Mouse (Mus musculus): Measurements from ENCODE around the gene Nr2c2ap. TPM values are rescaled to one million over a fixed set of nuclear protein-coding genes. Genes with fewer than 3 reads are reported as not detected.

The Nr2c2ap gene
- polyA plus RNA-seq, 1 experiment, result 38.0 TPM

DNA sequence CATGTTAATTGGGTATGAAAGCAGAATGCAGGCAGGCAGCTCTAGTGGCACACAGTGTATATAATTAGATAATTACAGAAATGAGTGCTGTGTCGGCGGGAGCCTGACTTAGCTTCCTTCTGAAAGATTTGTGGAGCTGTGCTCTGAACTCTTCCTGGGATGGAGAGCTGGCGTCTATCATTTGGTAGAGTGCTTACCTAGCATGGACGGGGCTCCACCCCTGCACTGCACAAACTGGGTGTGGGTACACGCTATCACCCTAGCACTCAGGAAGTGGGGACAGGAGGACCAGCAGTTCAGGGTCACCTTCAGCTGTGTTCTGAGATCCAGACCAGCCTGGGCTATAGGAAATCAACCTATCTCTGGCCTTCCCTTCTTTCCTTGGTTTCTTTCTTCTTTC, 42.2 kb downstream of the Nr2c2ap start:
- TF ChIP-seq EP300 (IDR thresholded peaks at IDR 0.05; ENCODE audit: insufficient read depth, low read depth, low read length) (no peak), POLR2A (IDR thresholded peaks at IDR 0.05; ENCODE audit: insufficient read depth, low read length) (no peak), CTCF (IDR thresholded peaks at IDR 0.05; ENCODE audit: low read depth, low read length) (no peak)
- no peak overlapping the region for H3K9ac ChIP-seq (ENCODE audit: low read depth, poor library complexity, severe bottlenecking)
- H3K4me1 ChIP-seq (ENCODE audit: control insufficient read depth, insufficient read depth, low read length), result peaks cover 2% of the 10 kb centered on the region
- H3K36me3 ChIP-seq (ENCODE audit: control insufficient read depth, insufficient read depth, low read length, poor library complexity, severe bottlenecking), result peaks cover 2% of the 10 kb centered on the region
- H3K9me3 ChIP-seq (replicated peaks; ENCODE audit: control insufficient read depth, insufficient read depth, low read length, poor library complexity, severe bottlenecking), result no peaks in the 10 kb centered on the region
- no peak overlapping the region for H3K4me3 ChIP-seq (ENCODE audit: low read depth, low read length)
- no peaks in the 10 kb centered on the region for H3K27me3 ChIP-seq (ENCODE audit: control insufficient read depth, insufficient read depth, low read length, poor library complexity, severe bottlenecking)
- H3K27ac ChIP-seq (ENCODE audit: insufficient read depth, low read length), result no peak overlapping the region

DNA sequence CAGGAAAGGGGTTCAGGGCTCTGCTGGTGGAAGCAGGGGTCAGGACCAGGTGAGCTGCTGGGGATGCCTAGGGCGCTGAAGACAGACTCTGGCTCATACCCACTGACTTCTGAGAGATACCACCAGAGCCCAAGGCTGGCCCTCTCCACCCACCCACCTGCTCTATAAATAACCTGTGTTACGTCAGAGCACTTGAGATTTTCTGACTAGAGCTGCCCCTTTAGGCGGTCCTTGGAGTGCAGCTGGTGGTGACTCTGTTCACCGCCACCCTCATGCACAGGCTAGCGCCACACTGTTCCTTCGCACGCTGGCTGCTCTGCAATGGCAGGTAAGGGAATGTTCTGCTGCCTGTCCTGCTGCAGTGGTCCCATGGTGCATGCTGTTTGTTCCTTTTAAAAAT, 42.9 kb downstream of the Nr2c2ap start:
- no peaks in the 10 kb centered on the region for H3K27me3 ChIP-seq (ENCODE audit: control insufficient read depth, insufficient read depth, low read length, poor library complexity, severe bottlenecking)
- TF ChIP-seq CTCF (IDR thresholded peaks at IDR 0.05; ENCODE audit: low read depth, low read length) (no peak), EP300 (IDR thresholded peaks at IDR 0.05; ENCODE audit: insufficient read depth, low read depth, low read length) (no peak), POLR2A (IDR thresholded peaks at IDR 0.05; ENCODE audit: insufficient read depth, low read length) (no peak)
- H3K9ac ChIP-seq (ENCODE audit: low read depth, poor library complexity, severe bottlenecking), result no peak overlapping the region

DNA sequence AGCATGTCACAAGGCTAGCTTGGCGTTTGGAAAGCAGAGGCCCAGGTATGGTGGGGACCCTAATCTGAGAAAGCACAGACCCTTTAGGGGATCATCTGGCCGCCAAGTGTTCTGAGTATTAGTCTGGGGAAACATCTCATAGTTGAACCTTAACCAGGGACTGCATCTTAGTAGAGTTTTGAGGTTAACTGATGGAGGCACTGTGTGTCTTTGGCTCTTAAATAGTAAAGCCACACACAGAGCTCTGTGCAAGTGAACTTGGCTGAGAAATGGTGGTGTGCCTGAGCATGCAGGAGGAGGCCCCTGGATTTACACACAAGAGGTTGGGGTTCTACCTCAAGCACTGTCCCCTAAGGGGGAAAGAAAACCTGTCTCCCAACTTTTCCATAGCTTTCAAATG, 47.1 kb downstream of the Nr2c2ap start:
- no peak overlapping the region for H3K4me3 ChIP-seq (ENCODE audit: low read depth, low read length)
- peaks cover 3% of the 10 kb centered on the region for H3K4me1 ChIP-seq (ENCODE audit: control insufficient read depth, insufficient read depth, low read length)
- no peak overlapping the region for H3K9ac ChIP-seq (ENCODE audit: low read depth, poor library complexity, severe bottlenecking)
- H3K27me3 ChIP-seq (ENCODE audit: control insufficient read depth, insufficient read depth, low read length, poor library complexity, severe bottlenecking), result no peaks in the 10 kb centered on the region
- no peak overlapping the region for H3K27ac ChIP-seq (ENCODE audit: insufficient read depth, low read length)
- H3K36me3 ChIP-seq (ENCODE audit: control insufficient read depth, insufficient read depth, low read length, poor library complexity, severe bottlenecking), result peaks cover 2% of the 10 kb centered on the region
- H3K9me3 ChIP-seq (replicated peaks; ENCODE audit: control insufficient read depth, insufficient read depth, low read length, poor library complexity, severe bottlenecking), result no peaks in the 10 kb centered on the region
- TF ChIP-seq EP300 (IDR thresholded peaks at IDR 0.05; ENCODE audit: insufficient read depth, low read depth, low read length) (no peak), CTCF (IDR thresholded peaks at IDR 0.05; ENCODE audit: low read depth, low read length) (no peak), POLR2A (IDR thresholded peaks at IDR 0.05; ENCODE audit: insufficient read depth, low read length) (no peak)

More for the DNA sequence above, 42.9 kb downstream of the Nr2c2ap start:
- Histone ChIP-seq H3K27ac (ENCODE audit: insufficient read depth, low read length) (no peak overlapping the region), H3K9me3 (replicated peaks; ENCODE audit: control insufficient read depth, insufficient read depth, low read length, poor library complexity, severe bottlenecking) (no peaks in the 10 kb centered on the region), H3K4me3 (ENCODE audit: low read depth, low read length) (no peak overlapping the region), H3K4me1 (ENCODE audit: control insufficient read depth, insufficient read depth, low read length) (peaks cover 2% of the 10 kb centered on the region), H3K36me3 (ENCODE audit: control insufficient read depth, insufficient read depth, low read length, poor library complexity, severe bottlenecking) (peaks cover 2% of the 10 kb centered on the region)

GRCm38 (mm10) chr8:70179082-70179481, 47.9 kb downstream of the Nr2c2ap start:
- Histone ChIP-seq H3K9me3 (replicated peaks; ENCODE audit: control insufficient read depth, insufficient read depth, low read length, poor library complexity, severe bottlenecking) (no peaks in the 10 kb centered on the region), H3K9ac (ENCODE audit: low read depth, poor library complexity, severe bottlenecking) (no peak overlapping the region), H3K27me3 (ENCODE audit: control insufficient read depth, insufficient read depth, low read length, poor library complexity, severe bottlenecking) (no peaks in the 10 kb centered on the region), H3K4me3 (ENCODE audit: low read depth, low read length) (no peak overlapping the region), H3K4me1 (ENCODE audit: control insufficient read depth, insufficient read depth, low read length) (peaks cover 3% of the 10 kb centered on the region), H3K36me3 (ENCODE audit: control insufficient read depth, insufficient read depth, low read length, poor library complexity, severe bottlenecking) (peaks cover 2% of the 10 kb centered on the region), H3K27ac (ENCODE audit: insufficient read depth, low read length) (no peak overlapping the region)
- no peak for TF ChIP-seq EP300 (IDR thresholded peaks at IDR 0.05; ENCODE audit: insufficient read depth, low read depth, low read length)
- no peak for TF ChIP-seq POLR2A (IDR thresholded peaks at IDR 0.05; ENCODE audit: insufficient read depth, low read length)
- TF ChIP-seq CTCF (IDR thresholded peaks at IDR 0.05; ENCODE audit: low read depth, low read length), result peak; percentile 43

GRCm38 (mm10) chr8:70181212-70181902, 50.2 kb downstream of the Nr2c2ap start:
- H3K4me1 ChIP-seq (ENCODE audit: control insufficient read depth, insufficient read depth, low read length), result peaks cover 3% of the 10 kb centered on the region
- H3K27me3 ChIP-seq (ENCODE audit: control insufficient read depth, insufficient read depth, low read length, poor library complexity, severe bottlenecking), result no peaks in the 10 kb centered on the region
- no peaks in the 10 kb centered on the region for H3K9me3 ChIP-seq (replicated peaks; ENCODE audit: control insufficient read depth, insufficient read depth, low read length, poor library complexity, severe bottlenecking)
- H3K36me3 ChIP-seq (ENCODE audit: control insufficient read depth, insufficient read depth, low read length, poor library complexity, severe bottlenecking), result peaks cover 2% of the 10 kb centered on the region
- H3K4me3 ChIP-seq (ENCODE audit: low read depth, low read length), result no peak overlapping the region
- no peak overlapping the region for H3K9ac ChIP-seq (ENCODE audit: low read depth, poor library complexity, severe bottlenecking)
- H3K27ac ChIP-seq (ENCODE audit: insufficient read depth, low read length), result no peak overlapping the region
- TF ChIP-seq POLR2A (IDR thresholded peaks at IDR 0.05; ENCODE audit: insufficient read depth, low read length), result no peak
- no peak for TF ChIP-seq CTCF (IDR thresholded peaks at IDR 0.05; ENCODE audit: low read depth, low read length)
- TF ChIP-seq EP300 (IDR thresholded peaks at IDR 0.05; ENCODE audit: insufficient read depth, low read depth, low read length), result no peak

DNA sequence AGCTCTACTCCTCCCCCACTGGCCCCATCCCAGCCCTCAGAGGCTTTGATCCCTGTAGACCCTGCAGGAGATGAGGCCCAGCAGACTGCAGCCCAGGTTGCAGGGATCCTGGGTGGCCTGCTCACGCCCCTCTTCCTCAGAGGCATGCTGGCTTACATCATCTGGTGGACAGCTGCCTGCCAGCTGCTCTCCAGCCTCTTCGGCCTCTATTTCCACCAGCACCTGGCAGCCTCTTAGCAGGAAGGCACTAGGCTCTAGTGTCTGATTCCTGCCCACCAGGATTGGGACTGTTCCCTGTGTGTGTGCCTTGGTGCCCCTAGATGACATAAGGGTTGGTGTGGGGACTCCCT, 50.7 kb downstream of the Nr2c2ap start:
- Histone ChIP-seq H3K4me1 (ENCODE audit: control insufficient read depth, insufficient read depth, low read length) (peaks cover 3% of the 10 kb centered on the region), H3K36me3 (ENCODE audit: control insufficient read depth, insufficient read depth, low read length, poor library complexity, severe bottlenecking) (peaks cover 2% of the 10 kb centered on the region), H3K27me3 (ENCODE audit: control insufficient read depth, insufficient read depth, low read length, poor library complexity, severe bottlenecking) (no peaks in the 10 kb centered on the region), H3K9ac (ENCODE audit: low read depth, poor library complexity, severe bottlenecking) (no peak overlapping the region), H3K27ac (ENCODE audit: insufficient read depth, low read length) (no peak overlapping the region), H3K4me3 (ENCODE audit: low read depth, low read length) (no peak overlapping the region), H3K9me3 (replicated peaks; ENCODE audit: control insufficient read depth, insufficient read depth, low read length, poor library complexity, severe bottlenecking) (no peaks in the 10 kb centered on the region)
- TF ChIP-seq CTCF (IDR thresholded peaks at IDR 0.05; ENCODE audit: low read depth, low read length) (no peak), POLR2A (IDR thresholded peaks at IDR 0.05; ENCODE audit: insufficient read depth, low read length) (no peak), EP300 (IDR thresholded peaks at IDR 0.05; ENCODE audit: insufficient read depth, low read depth, low read length) (no peak)
